Mouse (Mus musculus) ovary, postnatal 36 days (tissue): ENCODE data around the gene Cmtm2b.
A peak's percentile ranks its signal among the peaks of the same experiment; 100 is the strongest.

Experiments
- DNase-seq: peaks from one replicate; pipeline ENCODE4 v3.0.0; 2022; ENCODE audit warnings: low spot score, mixed read lengths

Cmtm2b gene

GRCm38 (mm10) chr8:104342426-104342825, 20.4 kb downstream of the Cmtm2b start:
- no peak for DNase-seq

GRCm38 (mm10) chr8:104343957-104344356, 21.9 kb downstream of the Cmtm2b start:
- DNase-seq, result peak; percentile 85

- no peak for DNase-seq
Measured at GRCm38 (mm10) chr8:104344622-104345021, 22.6 kb downstream of the Cmtm2b start.

- DNase-seq, result no peak
Measured at GRCm38 (mm10) chr8:104346706-104347105, 24.7 kb downstream of the Cmtm2b start.

GRCm38 (mm10) chr8:104348971-104349370, 26.9 kb downstream of the Cmtm2b start:
- DNase-seq, result no peak

GRCm38 (mm10) chr8:104350047-104350446, 28.0 kb downstream of the Cmtm2b start:
- no peak for DNase-seq

DNA sequence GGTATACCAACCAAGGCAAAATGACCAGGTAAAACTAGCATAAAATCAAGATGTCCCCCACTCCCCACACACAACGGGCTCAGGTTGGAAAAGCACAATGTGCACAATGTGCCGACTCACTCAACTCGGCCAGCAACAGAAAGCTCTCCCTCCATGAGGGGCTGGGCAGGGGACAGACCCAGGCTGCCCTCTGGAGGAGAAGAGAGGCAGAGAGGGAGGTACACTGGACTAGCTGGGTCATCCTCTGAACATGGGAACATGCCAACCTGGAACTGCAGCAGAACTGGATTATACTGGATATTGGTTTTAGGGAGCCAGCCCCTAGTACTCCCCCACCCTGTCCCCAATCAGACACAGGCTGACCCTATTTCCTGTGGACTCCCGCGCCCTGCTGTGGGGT, 31.2 kb downstream of the Cmtm2b start:
- DNase-seq, result no peak

- no peak for DNase-seq
Measured at GRCm38 (mm10) chr8:104354504-104354903, 32.5 kb downstream of the Cmtm2b start.

DNA sequence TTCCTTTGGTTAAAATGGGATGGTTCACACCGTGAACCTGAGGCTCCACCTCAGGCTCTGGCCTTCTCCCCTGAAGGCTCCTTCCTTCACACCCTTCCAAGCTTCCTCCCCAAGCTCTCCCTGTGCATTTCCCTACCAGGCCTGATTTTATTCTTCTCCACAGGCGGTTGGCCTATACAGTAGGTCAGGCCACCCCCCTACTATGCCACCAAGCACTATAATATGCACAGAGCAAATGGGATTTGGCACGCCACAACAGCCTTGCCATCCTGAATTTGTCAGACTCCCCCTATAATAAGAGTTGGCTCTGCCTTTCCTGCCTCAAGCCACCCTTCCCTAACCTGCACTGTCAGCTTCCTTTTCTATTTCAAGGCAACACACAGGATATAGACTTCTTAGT, 36.6 kb downstream of the Cmtm2b start:
- no peak for DNase-seq

DNA sequence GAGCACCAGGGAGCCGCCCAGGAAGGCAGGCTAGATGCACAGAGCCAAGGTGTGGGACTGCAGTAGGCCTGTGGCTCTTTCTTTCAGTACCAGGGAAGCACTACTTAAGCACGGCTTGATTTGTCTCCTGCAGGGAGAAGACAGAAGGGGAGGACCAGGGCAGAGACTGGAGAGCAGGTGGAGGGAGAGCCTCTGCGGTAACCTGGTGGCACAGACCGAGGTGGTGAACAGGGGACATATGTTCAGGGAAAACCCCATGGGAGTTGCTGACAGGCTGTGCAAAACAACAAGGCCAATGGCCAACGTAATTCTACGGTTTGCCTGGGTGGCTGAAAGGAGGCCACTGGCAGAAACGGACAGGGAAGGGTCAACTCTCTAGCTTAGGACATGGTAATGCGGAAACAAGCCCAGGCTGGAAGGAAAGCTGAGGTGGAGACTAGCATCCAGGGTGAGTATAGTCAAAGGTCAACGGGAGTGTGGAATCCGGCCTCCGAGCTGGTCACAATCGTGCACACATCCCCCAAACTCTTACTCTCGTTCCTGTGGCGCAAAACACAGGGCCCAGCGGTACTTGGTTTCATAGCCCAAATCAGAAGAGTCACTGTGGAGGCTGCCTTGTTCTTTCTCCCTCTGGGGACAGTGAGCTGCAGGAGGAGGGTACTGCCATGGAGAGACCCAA, 37.9 kb downstream of the Cmtm2b start:
- DNase-seq, result no peak

GRCm38 (mm10) chr8:104365695-104366094, 43.7 kb downstream of the Cmtm2b start:
- DNase-seq, result no peak

GRCm38 (mm10) chr8:104367398-104367797, 45.4 kb downstream of the Cmtm2b start:
- DNase-seq, result no peak

- no peak for DNase-seq
Measured at GRCm38 (mm10) chr8:104369591-104369990, 47.6 kb downstream of the Cmtm2b start.

- DNase-seq, result no peak
Measured at GRCm38 (mm10) chr8:104370071-104370470, 48.0 kb downstream of the Cmtm2b start.

- DNase-seq, result no peak
Measured at GRCm38 (mm10) chr8:104371121-104371520, 49.1 kb downstream of the Cmtm2b start.

DNA sequence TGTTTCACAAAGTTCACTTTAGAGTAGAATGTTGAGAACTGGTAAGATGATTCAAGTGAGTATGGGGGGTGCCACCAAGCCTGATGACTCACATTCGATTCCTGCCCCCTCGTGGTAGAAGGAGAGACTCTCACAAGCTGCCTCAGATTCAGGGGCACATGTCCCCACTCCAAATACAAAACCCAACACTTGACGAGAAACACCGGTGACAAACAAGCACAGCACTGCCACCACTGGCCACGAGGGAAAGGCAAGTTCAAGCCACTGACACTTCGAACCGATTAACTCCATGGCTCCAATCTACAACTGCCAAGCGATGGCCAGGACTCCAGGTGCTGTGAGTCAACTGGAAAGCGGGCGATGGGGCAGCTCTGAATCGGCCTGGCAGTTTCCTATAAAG, 51.7 kb downstream of the Cmtm2b start:
- no peak for DNase-seq

GRCm38 (mm10) chr8:104374269-104374668, 52.2 kb downstream of the Cmtm2b start:
- no peak for DNase-seq

DNA sequence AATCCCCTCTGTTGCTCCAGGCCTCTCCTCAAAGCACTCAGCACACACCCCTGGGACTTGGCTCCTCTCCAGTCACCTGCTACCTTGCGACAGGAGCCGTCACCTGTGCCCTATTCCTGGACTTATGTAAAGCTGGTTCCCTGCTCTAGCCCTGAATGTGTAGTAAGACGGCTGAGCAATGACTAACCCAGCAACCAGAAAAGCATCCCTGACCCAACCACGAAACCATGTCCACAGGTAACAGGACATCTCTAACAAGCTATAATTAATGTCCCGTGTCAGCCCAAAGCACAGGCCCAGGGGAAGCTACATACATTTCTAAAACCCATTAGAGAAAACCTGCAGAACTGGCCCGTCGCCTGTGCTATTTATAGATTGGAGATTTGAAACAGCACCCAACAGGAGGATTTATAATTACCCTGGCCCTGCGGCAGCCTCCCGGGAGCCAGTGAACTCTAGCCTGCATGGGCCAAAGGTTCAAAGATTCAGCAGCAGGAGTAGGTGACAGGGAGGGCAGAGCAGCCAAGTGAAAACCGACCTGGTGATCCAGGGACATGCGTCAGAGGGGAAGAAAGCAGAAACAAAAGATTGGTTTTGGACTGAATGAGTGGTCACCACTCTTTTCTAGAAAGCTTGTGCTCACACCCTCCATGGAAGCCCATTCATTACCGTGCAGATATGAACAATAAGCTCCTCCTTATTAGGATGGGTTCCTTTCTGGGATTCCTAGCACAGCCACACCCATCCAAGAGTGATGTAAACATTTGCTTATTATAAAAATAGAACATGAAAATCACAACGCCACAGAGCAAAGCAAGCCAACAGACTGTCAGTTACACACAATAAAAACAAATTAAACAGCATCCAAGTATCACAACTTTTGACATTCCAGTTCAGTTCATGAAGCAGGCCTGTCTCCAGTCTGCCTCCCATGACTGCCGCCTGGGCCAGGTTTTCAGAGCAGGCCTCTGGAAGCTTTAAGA, 53.1 kb downstream of the Cmtm2b start:
- no peak for DNase-seq

- no peak for DNase-seq
Measured at GRCm38 (mm10) chr8:104375959-104376358, 53.9 kb downstream of the Cmtm2b start.

GRCm38 (mm10) chr8:104376669-104377068, 54.6 kb downstream of the Cmtm2b start:
- DNase-seq, result no peak

DNA sequence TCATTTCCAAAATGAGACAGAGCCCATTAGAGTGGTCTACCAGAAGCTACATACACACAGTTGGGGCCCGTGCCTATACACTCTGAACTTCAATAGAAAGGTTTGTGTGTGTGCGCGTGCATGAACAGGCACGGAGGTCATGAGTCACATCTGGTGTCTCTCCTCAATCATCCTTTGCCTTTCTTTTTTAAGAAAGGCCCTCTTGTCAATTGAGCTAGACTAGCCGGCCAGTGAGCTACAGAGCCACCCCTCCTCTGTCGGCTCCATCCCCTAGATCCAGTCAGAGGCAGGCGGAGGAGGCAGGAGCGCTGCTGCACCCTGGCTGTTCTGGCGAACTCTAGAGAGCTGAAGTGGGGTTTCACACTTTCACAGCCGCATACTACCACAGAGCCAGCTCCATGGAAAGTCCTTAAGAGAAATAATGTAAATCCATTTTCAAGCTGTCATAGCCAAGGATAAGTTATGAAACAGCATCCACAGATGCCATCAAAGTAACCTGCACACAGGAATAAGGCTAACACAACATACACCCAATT, 57.3 kb downstream of the Cmtm2b start:
- DNase-seq, result no peak

GRCm38 (mm10) chr8:104380269-104380668, 58.2 kb downstream of the Cmtm2b start:
- no peak for DNase-seq
